Mouse (Mus musculus): ENCODE data around the gene Mrps16.

Gene Mrps16

DNA sequence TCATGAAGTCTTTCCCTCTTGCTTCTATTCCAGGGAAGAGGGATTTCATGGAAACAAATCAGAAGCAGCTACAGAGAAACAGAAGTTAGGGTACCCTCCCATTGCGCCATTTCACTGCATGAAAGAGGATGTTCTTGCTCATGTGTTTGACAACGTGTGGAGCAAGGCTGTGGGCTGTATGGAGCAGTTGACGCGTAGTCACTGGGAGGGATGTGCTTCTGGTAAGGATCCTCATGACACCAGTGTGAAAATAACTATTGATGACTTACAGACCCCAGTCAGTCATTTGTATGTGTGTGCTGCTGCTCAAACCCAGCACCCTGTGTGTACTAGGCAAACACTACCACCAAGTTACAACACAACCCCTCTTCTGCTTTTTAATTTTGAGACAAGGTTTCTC is 30.2 kb downstream of the Mrps16 start:
- DNase-seq (ENCODE audit: low spot score), result no peak

DNA sequence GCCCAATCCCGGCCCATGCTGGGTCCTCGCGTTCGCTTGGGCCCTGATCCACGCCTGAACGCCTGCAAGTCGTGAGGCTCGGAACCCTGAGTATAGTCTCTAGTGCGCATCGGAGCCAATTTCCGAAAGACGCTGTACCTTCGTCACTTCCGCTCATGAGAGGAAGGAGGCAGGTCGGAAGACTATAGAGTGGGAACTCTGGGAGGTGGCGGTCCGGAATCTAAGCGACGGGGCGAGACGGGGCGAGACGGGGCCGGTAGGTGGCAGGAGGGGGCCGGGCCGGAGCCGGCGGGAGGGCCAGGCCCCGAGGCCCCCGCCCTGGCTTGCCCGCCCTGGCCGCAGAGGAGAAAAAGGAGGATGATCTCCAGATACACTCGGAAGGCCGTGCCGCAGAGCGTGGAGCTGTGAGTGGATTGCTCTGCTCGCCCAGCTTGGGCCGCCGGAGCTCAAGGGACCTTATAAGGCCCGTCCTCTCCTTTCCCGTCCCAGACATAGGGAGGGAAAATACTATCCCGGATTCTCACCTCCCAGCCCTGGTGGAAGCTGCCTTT is 45.4 kb downstream of the Mrps16 start, which contains the start of the genes Ecd and Fam149b:
Ecd (minus strand) TSS at position 131 of the 551 bp plus-strand sequence.
Fam149b (plus strand) TSS at position 172 of the 551 bp plus-strand sequence.
- DNase-seq (ENCODE audit: low spot score), result peak; percentile 66

DNA sequence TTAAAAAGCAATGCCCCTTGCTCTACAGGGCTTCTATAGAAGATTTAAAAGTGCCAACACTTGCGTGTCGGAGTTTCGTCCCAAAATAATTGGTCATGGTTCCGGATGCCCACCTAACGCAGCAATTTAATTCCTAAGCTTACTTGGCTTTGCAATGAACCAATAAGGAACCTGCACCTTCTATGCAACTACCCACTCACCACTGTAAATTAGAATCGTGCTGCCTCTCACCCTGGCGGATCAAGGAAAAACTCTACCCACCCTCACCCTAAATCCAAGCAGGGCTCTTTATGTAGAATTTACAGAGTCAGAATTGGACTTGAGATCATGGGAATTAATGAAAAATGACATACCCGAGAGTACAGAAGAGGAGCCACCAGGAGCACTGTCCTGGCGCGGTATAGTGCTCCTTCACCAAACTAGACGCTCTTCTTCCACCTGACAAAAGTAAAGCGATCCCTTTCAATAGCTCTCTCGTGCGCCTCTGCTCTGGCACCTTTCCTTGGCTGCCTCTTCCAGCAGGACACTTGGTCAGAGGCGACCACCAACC is 45.9 kb downstream of the Mrps16 start:
- no peak for DNase-seq (ENCODE audit: low spot score)

DNA sequence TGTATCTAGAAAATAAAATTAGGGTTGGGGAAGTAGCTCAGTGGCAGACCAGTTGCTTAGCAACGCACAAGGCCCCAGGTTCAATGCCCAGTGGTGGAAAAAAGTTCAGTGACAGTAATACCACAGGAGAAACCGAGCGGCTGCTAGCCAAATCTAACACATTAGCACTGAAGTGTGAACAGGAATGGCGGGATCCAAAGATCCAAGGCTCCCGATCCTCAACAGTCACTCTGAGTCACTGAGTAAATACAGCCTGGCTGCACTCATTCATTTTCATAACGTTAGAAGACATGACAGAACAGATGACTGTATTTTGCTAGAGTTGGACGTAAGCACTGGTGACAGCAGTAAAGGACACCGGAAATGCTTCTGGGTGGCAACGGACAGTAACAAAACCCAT is 47.5 kb downstream of the Mrps16 start:
- DNase-seq (ENCODE audit: low spot score), result no peak

DNA sequence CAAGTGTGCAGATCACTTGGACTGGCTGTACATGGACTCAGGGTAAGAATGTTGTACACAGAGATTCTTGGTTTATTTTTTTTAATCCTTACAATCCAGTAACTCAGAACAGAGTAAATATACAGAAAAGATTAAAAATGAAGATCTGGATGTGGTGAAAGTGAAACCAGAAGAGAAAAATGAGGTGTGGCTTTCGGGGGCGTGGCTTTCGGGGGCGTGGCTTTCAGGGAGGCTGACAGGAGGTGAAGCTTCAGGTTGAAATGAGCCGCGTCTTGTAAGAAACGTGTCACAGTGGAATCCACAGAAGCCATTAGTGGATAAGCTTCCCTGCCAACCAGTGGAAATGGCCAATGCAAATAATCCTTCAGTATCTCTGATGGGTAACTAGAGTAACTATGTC is 52.6 kb downstream of the Mrps16 start:
- no peak for DNase-seq (ENCODE audit: low spot score)

DNA sequence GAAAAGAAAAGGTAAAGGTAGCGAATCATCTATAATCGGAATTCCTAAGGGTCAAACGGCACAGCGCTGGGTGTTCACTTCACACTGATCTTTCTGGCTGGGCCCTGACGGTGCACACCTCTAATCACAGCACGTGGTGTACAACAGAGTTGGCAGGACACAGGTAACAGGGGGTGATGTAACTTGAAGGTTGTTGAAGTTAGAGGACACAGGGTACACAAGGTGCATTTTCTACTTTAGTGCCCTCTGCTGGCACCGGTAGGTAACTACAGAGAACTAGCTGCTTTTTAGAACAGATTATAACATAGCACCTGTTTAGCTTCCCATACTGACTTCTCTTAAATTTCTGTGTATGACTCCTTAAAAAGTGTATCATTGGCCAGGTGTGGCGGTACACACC is 53.3 kb downstream of the Mrps16 start:
- DNase-seq (ENCODE audit: low spot score), result no peak

DNA sequence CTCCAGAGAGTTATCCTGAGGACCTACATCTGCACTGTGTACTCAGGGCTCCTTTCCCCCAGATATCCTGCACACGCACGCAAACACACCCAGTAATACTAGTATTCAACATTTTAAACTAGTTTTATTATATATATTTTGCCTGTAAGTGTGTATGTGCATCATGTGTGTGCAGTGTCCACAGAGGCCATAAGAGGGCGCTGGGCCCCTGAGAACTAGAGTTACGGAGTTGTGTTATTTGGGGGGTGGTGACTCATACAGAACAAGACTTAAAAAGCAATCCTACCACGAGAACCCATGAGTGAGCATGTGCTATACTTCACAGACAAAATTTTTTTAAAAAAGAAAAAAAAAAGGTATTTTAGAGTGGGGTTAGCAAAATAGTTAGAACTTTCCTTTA is 54.0 kb downstream of the Mrps16 start:
- no peak for DNase-seq (ENCODE audit: low spot score)
